Mouse (Mus musculus): ENCODE data around the gene Kdelc2.

Gene Kdelc2

DNA sequence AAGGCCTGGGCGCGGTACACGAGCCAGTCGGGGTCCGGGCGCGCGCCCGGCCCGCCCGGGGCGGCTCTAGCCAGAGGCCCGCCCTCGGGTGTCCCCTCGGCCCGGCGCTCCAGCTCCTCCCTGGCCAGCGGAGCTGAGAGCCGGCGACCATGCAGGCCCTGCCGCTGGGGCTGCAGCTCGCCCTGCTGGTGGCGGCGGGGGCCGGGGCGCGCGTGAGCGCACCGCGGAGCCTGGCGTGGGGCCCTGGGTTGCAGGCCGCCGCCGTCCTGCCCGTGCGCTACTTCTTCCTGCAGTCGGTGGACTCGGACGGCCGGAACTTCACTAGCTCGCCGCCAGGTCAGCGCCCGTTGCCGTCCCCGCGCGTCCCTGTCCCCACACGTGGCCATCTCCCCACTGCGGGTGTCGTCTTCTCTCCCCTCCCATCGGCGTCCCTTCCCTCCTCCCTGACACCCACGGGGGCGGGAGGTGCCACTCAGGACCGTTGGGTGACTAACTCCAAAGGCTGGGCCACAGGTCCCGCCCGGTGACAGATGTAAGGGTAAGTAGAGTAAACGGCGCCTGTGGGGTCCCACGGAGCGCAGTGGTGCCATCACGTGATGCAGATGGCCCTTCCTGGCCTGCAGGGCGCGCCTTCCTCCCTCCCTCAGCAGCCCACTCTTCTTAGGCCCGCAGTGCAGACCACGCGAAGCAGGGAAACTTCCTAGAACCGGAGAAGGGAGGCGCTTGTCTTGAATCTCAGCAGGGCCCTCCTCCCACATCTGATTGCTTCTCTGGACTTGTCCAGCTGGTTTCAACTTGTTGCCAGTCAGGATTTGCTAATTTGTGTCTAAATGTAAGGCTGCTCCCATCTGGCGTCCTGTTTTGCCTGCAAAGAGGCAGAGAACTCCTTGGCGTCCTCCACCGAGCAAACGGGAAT, at the start of gene Kdelc2:
Kdelc2 (plus strand) TSS at position 75 of the 916 bp plus-strand sequence.
- peak; percentile 88 for DNase-seq

DNA sequence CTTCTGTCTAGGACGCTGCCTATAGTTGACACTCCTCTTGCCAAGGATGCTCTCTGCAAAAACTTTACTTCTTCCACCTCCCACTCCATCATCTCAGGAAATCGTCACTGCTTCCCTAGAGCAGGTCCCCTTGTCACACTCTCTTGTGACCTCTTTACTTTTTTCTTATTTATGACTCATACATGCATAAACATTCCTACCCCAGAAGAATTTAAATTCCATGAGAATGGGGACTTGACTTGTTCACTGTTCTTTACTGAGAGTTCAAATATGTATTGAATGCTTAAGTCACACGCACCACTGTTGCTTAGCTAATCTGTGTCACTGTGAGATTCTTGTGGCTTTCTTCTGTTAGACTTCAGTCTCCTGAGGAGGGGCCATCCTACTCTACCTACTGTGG, 48.7 kb upstream of the Kdelc2 start:
- no peak for DNase-seq

DNA sequence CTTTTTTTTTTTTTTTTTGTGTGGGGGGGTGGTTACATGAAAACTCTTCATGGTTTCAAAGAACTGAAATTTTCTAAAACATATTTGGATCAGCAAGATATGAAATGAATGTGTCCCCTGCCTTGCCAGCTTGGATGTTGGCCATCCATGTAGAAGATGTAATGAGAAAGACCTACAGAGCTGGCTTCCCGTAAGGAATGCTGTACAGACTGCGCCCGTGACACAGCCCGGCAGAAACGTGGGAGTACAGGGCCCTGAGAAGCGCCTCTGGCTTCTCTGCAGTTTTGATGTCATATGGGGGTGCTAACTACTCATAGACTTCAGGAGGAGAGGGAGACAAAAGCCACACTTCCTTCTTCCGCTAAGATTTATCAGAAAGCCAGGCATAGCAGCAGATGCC, 44.2 kb upstream of the Kdelc2 start:
- no peak for DNase-seq

DNA sequence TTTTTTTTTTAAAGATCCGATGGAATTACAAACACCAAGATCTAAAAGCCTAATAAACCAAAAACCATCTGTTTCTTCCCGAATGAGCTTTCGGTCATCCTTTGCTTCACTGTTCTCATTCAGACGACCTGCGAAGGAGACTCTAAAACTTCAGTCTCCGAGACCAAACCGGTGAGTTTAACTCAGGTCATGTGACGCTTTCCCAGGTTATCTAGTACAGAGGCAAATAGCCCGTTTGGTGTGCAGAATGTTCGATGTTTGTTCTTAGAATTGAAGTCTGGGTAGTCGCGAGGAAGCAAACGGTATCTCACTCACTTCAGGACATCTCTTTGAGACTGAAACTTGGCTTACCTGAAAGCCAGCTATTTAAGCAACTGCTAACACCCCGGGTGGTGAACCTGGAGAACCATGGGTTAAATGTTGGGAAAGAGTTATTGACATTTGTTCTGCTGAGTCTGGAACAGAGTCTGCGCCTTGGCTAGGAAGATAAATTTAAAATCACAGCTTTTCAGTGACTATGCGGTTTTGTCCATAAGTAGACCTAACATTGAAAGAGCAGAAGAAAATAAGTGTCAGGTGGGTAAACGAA, 43.4 kb upstream of the Kdelc2 start:
- no peak for DNase-seq

DNA sequence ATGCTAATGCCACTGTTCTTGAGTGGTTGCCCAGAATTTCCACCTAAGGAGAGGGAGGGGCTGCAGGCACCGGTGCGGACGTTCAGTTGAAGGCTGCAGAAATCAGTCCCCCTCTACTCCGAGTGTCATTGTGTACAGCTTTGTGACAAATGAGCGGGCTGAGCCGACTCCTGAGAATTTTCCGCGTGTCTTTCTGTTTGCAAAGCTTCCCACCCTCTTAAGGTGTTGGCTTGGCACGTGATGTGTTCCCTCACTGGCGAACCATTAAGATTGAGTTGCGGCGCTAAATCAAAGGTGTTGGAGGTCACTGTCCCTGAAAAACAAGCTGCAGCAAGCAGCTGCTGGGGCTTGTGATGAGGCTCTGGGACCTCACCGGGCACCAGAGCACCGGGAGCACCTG, 42.9 kb upstream of the Kdelc2 start:
- DNase-seq, result peak; percentile 52

DNA sequence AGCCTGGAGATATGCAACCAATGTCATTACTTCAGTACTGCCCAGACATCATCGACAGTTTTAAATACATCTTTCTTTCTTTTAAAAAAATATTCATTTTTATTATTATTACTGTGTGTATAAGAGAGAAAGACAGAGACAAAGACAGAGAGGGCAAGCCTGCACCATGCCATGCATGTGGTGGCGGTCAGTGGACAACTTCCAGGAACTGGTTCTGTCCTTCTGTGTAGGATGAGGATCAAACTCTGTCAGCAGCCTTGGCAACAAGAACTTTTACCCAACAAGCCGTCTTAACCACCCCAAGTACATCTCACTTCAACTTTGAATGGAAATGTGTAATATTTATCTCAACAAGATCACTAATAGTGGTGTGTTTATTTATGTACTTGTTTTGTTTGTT, 41.8 kb upstream of the Kdelc2 start:
- no peak for DNase-seq

DNA sequence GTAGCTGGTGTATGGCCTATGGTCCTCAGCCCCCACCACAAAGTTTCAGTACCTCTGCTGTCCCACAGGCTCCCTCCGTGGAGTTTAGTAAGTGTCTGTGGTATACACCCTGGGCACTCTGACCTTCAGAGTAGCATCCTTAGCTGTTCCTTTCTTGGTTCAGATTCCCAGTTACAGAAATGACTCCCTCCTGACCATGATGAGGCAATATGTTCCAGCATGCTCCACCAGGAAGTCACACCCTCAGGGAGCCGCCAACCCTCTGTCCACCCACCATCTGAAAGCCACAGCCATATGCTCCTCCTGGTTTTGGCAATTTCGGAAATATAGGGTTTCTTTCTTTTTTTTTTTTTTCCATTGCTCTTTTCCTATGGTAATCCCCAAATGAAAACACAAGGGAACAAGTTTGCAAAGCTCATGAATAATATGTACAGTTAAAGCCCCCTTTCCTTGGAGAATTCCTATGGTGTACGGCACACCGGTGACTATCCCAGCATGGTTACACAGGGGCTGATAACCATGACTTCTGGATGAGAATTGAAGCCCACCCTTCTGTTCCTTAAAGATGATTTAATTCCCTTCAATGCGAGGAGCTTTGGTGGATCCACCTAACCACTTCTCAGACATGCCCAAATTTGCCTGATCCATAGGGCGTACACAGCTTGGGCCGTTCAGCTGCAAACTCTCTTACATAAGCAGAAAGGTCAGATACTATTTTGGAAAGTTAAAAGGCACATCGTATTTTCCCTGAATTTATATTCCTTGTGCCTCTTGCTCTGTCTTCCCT, 39.0 kb upstream of the Kdelc2 start:
- no peak for DNase-seq

DNA sequence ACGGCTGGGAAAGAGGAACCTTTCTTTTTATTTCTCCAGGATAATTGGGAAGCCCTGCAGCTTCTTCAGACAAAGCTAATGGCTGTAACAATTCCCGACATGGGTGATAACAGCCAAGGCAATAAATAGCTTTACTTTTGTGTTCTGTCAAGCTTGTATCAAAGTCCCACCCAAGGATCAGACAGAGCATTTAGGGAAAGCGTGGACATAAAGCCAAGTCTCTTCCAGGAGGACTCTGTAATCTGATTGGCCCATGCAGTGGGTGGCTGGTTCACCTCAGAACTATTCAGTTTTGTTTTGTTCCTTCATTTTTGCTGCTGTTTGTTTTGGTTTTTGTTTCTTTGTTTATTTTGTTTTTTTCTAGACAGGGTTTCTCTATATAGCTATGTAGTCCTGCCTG, 38.1 kb upstream of the Kdelc2 start:
- DNase-seq, result no peak

DNA sequence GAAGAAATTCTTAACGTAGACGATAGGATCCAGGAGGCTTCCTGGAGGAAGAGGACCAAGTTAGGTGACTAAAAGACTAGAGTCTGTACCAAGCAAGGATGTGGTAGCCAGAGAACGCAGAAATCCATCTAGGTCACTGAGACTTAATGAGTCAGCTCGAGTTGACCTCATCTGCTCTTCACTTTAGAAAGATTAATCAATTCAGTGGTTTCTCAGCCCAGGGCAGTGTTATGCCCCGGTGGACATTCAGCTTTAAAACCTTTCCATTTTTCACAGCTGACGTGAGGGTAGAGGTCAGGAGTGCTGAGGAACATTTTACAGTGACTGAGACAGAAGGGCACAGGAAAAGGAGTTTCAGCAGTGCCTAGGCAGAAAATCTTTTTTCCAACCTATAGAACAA, 37.4 kb upstream of the Kdelc2 start:
- no peak for DNase-seq

DNA sequence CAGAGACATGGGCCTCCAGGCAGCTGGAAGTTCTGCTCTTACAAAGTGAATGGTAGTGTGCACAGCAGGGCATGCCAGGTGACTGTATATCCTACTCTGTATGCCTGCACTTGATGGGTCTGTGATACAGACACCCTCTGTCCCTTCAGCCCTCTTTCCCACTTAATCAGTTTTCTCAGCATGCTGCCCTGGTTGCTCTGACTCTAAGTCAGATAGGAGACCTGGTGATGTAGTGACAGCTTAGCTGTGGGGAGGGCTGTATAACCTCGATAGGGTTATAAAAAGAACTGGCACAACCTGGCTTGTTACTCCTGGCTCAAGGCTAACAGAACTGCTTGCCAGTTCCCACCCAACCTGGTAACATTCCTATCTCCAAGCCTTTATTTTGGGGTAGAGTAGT, 34.6 kb upstream of the Kdelc2 start:
- no peak for DNase-seq

DNA sequence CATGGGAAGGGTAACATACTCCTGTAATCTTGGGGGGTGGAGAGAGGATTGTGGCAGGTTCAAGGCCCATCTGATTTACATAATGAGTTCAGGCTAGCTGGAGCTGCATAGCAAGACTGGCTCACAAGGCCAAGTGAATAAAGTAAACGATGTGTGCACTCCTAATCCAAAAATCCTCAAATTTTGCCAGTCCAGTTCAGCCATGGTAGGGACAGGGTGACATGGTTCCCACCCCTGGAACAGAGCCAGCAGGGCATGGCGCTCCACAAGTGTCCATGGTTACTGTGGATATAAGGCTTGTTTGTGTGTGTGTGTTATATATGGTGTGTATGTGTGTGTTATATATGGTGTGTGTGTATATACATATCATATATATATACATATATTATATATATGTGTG, 33.5 kb upstream of the Kdelc2 start:
- DNase-seq, result no peak

DNA sequence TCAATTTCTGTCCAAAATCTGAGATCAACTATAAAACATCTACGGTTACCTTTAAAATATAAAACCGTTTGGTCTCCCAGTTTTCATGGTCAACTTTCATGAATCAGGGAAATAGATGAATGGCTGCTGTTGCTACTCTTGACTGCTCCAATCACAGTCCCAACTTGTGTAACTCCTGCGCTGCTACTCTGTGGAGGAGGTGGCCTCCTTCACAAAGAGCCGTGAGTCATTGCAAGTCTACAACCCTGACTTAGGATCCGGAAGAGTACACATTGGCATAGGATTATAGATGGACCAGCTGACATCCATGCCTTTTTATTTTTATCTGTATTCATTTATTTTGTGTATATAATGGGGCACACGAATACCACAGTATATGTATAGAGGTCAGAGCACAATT, 31.9 kb upstream of the Kdelc2 start:
- DNase-seq, result no peak

DNA sequence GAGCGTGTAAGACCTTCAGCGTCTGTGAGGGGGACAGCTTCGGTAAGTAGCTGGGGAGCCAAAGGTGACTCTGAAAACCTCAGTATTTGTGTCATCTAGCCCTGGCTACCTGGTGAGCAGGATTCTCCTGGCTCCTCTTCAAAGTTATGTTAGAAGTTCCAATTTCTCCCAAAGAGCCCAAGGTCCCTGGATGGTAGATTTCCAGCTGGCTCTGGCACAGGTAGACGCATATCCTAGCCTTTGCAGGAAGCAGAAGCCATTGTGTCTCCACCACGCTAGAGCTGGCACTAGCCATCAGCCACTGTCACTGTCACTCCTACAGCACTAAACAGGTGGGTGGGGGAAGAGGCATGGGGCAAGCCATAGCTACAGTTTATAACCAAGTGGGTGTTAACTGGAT, 30.7 kb upstream of the Kdelc2 start:
- no peak for DNase-seq

DNA sequence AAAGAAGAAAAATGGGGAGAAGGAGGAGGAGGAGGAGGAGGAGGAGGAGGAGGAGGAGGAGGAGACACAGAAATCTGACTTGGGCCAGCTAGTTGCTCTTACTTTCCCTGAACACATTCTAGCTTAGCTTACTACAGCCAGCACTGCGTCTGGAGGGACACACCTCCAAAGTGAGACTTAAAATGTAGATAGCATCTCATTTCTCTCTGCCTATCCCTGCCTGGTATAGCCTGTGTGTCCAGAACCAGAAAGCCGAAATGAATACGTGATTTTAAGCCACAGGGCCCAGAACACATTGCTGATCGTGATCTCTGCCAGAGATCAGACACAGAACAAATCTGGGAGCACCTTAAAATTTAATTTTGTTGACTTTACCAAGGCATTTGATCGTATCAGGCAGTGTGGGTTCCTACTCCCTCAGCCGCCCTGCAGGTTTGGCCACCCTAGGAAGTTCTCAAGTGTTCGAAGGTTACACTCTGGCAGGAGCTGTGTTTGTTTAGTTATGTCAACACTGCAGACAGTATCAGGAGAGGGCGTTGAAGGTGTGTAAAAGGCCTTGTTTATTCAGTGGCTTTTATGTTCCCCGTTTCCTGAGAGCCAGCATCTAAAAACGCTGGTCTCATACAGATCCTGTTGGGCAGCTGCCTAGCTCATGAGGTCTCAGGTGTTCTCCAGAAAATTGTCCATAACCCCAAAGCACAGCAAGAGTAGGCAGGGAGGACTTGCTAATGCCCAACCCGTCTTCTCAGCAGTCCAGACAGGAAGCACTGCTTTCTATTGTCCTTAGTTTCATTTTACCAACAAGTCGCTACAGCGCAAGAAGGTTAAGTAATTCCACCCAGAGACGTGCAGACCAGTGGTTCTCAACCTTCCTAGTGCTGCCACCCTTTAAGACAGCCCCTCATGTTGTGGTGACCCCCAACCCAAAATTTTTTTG, 27.3 kb upstream of the Kdelc2 start:
- DNase-seq, result no peak

DNA sequence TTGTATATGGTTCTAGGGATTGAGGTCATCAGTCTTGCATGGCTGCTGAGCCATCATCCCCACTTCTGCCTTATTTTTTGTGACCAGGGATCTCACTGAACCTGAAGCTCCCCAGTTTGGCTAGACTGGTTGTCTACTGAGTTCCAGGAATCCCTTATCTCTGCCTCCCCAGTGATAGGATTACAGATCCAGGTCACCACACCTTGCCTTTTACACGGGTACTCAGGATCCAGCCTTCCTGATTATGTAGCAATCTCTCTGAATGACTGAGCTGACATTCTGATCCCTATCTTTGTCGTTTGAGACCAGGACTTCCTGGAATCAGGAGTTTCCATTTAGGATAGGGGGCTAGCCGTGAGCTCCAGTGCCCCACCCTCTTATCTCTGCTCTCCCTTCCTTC, 12.5 kb upstream of the Kdelc2 start:
- no peak for DNase-seq

DNA sequence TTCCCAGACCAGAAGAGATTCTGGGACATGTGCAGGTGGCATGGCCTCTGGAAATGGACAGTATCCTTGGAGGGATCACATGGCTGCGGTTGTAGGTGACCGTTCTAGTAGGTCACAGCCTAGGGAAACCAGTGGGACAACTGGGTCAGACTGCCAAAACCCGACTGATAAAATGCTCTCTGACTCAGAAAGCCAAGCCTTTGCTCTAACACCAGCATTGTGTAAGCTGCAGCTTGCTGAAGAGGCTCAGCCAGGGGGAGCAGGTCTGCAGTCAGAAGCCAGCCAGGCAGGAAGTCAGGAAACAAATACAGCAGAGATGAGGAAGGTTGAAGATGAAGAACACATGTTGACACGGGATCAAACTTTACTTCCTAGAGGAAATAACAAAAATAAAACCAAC, 7.9 kb upstream of the Kdelc2 start:
- DNase-seq, result no peak

DNA sequence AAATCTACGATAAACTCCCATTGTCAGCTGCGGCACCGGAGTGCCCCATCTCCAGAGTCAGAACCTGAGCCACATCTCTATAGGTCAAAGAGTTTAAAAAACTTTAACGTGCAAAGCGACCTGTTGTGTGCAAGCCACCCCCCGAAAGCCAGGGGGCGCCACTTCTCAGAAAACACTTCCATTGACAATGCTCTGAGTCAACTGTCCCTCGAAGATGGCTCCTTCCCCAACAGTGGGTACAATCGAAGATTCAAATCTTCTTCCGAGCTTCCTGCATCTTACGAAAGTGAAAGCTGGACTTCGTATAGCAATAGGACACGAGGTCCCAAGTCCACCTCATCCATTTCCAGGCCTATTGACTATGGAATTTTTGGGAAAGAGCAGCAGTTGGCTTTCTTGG, 7.0 kb upstream of the Kdelc2 start:
- no peak for DNase-seq

DNA sequence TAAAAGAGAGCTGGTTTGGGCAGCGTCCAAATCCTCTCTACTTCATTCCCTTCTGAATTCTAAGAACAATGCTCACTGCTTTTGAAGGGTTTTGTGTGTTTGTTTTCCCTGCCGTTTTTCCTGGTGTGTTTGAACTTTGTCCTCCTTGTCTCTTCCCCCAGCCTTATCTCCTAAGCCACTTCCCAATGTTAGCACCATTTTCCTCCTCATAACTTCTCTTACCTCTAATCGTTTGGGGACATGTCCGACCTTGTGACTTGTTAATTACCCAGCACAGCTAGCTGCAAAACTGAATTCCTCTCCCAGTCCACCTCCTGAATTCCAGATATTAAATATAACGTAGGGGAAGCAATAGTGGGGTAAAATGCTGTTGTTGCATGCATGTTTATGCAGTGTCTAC, 6.2 kb upstream of the Kdelc2 start:
- no peak for DNase-seq

DNA sequence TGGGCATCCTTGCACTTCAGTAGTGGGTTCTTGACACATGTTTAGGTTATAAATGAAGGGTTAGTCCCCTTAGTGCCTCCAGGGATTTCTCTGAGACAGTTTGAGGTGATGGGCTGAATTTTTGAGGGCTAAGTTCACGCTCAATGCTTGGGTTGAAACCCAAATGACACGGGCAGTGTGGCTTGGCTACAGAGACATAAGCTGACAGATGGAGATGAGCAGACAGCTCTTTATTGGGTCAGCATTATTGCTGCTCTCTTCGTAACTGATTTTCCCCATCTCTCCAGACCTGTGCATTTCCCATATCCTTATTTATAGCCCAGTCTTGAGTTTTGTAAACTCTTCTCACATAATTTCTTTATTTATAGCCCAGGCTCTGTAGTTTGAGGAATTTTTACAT, 5.7 kb upstream of the Kdelc2 start:
- DNase-seq, result no peak

DNA sequence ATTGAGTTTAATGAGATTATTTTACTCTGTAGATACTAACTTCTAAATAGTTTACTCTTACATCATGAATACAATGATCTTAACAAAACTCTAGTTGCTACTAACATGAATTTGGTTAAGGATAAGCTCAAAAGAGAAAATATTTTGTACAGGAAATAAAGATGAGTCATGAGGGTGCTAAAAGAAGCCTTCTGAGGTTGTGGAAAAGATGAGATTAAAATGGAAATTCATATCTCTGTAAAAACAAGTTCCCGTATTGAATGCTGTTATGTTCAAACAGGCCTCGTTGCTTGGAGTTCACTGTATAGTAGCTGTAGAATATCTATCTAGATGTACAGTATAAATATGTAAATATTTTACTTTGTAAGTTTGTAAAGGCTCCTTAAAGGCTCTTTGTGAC, 3.2 kb upstream of the Kdelc2 start:
- no peak for DNase-seq

DNA sequence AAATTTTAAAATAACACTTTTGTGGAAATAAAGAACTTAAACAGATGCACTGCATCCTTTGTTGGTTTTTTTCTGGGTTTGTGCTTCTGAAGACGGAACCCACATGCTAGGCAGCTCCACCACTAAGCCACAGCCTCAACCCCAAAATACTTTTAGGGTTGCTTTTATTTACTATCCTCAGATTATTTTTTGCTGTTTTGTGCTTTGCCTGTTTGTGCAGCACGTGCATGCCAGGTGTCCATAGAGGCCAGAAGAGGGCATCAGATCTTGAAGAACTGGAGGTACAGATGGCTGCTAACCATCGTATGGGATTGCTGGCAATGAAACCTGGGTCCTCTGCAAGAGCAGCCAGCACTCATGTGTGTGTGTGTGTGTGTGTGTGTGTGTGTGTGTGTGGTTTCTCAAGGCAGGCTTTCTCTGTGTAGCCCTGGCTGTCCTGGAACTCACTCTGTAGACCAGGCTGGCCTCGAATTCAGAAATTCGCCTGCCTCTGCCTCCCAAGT, 2.7 kb upstream of the Kdelc2 start:
- no peak for DNase-seq

DNA sequence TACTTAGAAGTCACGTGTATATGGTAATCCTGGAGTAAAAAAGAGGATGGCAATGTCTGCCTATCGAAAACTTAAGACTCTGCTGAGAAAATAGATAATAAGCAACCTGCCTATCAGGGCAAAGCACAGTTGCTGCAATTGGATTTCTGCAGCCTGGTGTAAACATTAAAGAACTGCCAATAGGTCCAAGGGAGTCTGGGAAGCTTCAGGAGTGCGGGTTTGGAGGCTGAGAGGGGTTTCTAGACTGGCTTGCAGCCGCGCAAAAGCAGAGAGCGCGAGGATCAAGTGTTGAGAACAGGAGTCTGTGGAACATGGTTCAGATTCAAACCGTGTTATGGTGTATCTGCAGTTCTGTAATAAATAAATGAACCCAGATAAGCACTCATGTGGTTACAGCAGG, 1.0 kb downstream of the Kdelc2 start:
- peak; percentile 36 for DNase-seq

DNA sequence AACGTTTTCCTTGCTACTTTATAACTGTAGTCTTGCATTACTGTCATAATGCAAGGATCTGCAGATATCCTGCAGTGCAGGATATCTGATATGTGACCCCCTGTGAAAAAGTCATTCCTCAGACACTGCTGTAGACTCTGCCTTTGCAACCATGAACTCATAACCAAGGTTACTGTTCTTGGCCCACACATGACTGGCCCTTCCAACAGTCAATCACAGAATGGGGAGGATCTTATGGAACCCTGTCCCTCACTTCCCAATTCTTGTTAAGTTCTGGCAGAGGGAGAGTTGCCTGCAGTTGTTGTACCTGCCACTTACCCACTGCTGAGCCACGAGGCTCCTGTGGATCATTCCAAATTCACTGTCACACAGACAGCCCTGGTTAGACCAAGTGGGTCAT, 3.6 kb downstream of the Kdelc2 start:
- no peak for DNase-seq

All from kidney, postnatal 10 days (tissue).